Mouse (Mus musculus): Measurements from ENCODE around the gene Krt32. TPM values are rescaled to one million over a fixed set of nuclear protein-coding genes. Genes with fewer than 3 reads are reported as not detected.

Krt32 gene
- polyA plus RNA-seq, 1 experiment: not detected

DNA sequence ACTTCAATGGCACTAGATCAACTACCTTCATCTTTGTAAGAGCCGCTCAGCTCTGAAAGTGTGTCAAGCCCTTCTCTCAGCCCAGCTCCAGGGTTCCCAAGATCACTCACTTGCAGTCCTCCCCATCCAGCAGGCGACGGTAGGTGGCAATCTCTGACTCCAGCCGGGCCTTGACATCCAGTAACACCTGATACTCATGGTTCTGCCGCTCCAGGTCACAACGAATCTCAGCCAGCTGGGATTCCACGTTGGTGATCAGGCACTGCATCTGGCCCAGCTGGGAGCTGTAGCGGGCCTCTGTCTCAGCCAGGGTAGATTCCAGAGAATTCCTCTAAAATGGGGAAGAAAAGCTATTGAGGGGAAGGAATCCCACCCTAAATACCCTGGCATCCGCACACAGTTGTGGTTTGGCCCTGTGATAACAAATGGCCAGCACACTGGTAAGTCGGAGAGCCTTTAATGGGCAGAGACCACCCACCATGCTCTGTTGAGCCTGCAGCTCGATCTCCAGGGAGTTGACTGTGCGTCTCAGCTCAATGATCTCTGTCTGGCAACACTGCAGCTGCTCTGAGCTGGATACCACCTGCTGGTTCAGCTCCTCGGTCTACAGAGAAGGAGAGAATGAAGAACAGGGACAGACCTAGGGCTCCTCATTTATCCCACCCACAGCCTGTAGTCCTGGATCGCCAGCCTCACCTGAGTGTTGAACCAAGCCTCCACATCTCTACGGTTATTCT, 14.8 kb upstream of the Krt32 start:
- no peaks in the 10 kb centered on the region for H3K4me1 ChIP-seq (ENCODE audit: control insufficient read depth, insufficient read depth, low read length)
- TF ChIP-seq POLR2A (IDR thresholded peaks at IDR 0.05; ENCODE audit: borderline replicate concordance, low read depth, low read length): no peak
- no peak for TF ChIP-seq CTCF (IDR thresholded peaks at IDR 0.05; ENCODE audit: low read depth, low read length)
- H3K4me3 ChIP-seq (ENCODE audit: insufficient read depth, low read length): no peak overlapping the region

DNA sequence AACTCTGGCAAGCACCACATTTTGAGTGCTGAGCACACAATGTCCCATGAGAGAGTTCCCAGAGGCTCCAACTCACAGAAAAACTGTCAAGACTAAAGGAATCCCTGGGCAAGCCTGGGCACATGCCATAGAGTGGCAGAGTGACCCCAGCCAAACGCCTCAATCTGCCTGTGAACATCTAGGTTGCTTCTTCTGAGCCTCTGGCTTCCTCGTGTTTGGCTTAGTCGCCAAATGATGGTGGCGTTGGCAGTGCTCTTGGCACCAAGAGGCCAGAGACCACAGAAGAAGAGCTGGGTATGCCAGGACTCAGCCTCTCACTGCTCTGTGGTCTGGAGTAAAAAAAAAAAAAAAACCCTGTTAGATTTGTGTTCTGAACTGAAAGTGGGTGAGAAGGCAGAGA, 12.4 kb upstream of the Krt32 start:
- TF ChIP-seq POLR2A (IDR thresholded peaks at IDR 0.05; ENCODE audit: borderline replicate concordance, low read depth, low read length) (no peak), CTCF (IDR thresholded peaks at IDR 0.05; ENCODE audit: low read depth, low read length) (no peak)

More for the DNA sequence above, 14.8 kb upstream of the Krt32 start:
- H3K27ac ChIP-seq (ENCODE audit: insufficient read depth, low read depth, low read length): no peak overlapping the region

GRCm38 (mm10) chr11:100097819-100098218, 9.8 kb upstream of the Krt32 start:
- Histone ChIP-seq H3K4me3 (ENCODE audit: insufficient read depth, low read length) (no peak overlapping the region), H3K4me1 (ENCODE audit: control insufficient read depth, insufficient read depth, low read length) (no peaks in the 10 kb centered on the region), H3K27ac (ENCODE audit: insufficient read depth, low read depth, low read length) (no peak overlapping the region)
- TF ChIP-seq CTCF (IDR thresholded peaks at IDR 0.05; ENCODE audit: low read depth, low read length) (no peak), POLR2A (IDR thresholded peaks at IDR 0.05; ENCODE audit: borderline replicate concordance, low read depth, low read length) (no peak)

More for the DNA sequence above, 12.4 kb upstream of the Krt32 start:
- Histone ChIP-seq H3K4me1 (ENCODE audit: control insufficient read depth, insufficient read depth, low read length) (no peaks in the 10 kb centered on the region), H3K4me3 (ENCODE audit: insufficient read depth, low read length) (no peak overlapping the region), H3K27ac (ENCODE audit: insufficient read depth, low read depth, low read length) (no peak overlapping the region)

GRCm38 (mm10) chr11:100096141-100096540, 8.1 kb upstream of the Krt32 start, which contains the start of gene Krt35:
TSS of gene Krt35 (minus strand) at chr11:100096241.
- no peak within 1 kb of the TSS for H3K27ac ChIP-seq (ENCODE audit: insufficient read depth, low read depth, low read length)
- no peak within 1 kb of the TSS for H3K4me3 ChIP-seq (ENCODE audit: insufficient read depth, low read length)
- TF ChIP-seq POLR2A (IDR thresholded peaks at IDR 0.05; ENCODE audit: borderline replicate concordance, low read depth, low read length) (no peak), CTCF (IDR thresholded peaks at IDR 0.05; ENCODE audit: low read depth, low read length) (no peak)
- no peaks in the 10 kb centered on the region for H3K4me1 ChIP-seq (ENCODE audit: control insufficient read depth, insufficient read depth, low read length)

DNA sequence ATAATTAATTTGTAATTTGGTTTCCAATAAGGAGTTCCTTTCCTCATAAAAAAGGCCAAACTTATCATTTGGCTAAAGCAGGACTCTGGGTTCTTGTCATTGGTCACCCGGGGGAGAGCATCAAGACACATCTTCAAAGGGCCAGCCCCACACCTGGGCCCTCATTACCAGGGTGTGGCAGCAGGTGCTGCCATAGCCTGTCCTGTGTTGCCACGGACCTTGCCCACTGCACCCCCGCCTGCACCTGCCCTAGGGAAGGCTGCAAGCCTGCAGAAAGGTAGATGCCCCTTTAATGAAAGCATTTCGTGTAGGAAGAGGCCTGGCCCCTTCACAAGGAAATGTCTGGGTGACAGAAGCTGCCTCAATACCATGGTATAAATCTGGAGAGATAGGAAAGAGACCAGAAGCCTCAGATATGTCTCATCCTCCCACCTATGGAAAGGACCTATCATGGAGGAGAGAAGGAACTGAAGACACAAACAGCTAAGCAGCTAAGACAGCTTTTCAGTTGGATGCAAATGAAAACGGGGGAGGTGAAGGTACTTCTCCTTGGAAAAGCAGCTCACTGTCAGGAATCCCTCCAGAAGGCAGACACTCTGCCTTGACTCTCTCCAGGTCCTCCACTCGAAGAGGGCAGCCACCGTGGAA, 476 bp upstream of the Krt32 start:
- no peaks in the 10 kb centered on the region for H3K4me1 ChIP-seq (ENCODE audit: control insufficient read depth, insufficient read depth, low read length)
- no peak for TF ChIP-seq POLR2A (IDR thresholded peaks at IDR 0.05; ENCODE audit: borderline replicate concordance, low read depth, low read length)
- no peak for TF ChIP-seq CTCF (IDR thresholded peaks at IDR 0.05; ENCODE audit: low read depth, low read length)
- H3K4me3 ChIP-seq (ENCODE audit: insufficient read depth, low read length): no peak overlapping the region
- H3K27ac ChIP-seq (ENCODE audit: insufficient read depth, low read depth, low read length): no peak overlapping the region

- Histone ChIP-seq H3K27ac (ENCODE audit: insufficient read depth, low read depth, low read length) (no peak overlapping the region), H3K4me1 (ENCODE audit: control insufficient read depth, insufficient read depth, low read length) (no peaks in the 10 kb centered on the region), H3K4me3 (ENCODE audit: insufficient read depth, low read length) (no peak overlapping the region)
- TF ChIP-seq CTCF (IDR thresholded peaks at IDR 0.05; ENCODE audit: low read depth, low read length) (no peak), POLR2A (IDR thresholded peaks at IDR 0.05; ENCODE audit: borderline replicate concordance, low read depth, low read length) (no peak)
These were observed 14.2 kb downstream of the Krt32 start for GRCm38 (mm10) chr11:100073873-100074272.

GRCm38 (mm10) chr11:100067293-100068036, 20.6 kb downstream of the Krt32 start:
- TF ChIP-seq POLR2A (IDR thresholded peaks at IDR 0.05; ENCODE audit: borderline replicate concordance, low read depth, low read length) (no peak), CTCF (IDR thresholded peaks at IDR 0.05; ENCODE audit: low read depth, low read length) (no peak)
- Histone ChIP-seq H3K4me3 (ENCODE audit: insufficient read depth, low read length) (no peak overlapping the region), H3K27ac (ENCODE audit: insufficient read depth, low read depth, low read length) (no peak overlapping the region), H3K4me1 (ENCODE audit: control insufficient read depth, insufficient read depth, low read length) (no peaks in the 10 kb centered on the region)

- TF ChIP-seq POLR2A (IDR thresholded peaks at IDR 0.05; ENCODE audit: borderline replicate concordance, low read depth, low read length): no peak
- TF ChIP-seq CTCF (IDR thresholded peaks at IDR 0.05; ENCODE audit: low read depth, low read length): no peak
- Histone ChIP-seq H3K4me3 (ENCODE audit: insufficient read depth, low read length) (no peak overlapping the region), H3K4me1 (ENCODE audit: control insufficient read depth, insufficient read depth, low read length) (no peaks in the 10 kb centered on the region), H3K27ac (ENCODE audit: insufficient read depth, low read depth, low read length) (no peak overlapping the region)
These were observed 21.6 kb downstream of the Krt32 start for GRCm38 (mm10) chr11:100066236-100067010.

DNA sequence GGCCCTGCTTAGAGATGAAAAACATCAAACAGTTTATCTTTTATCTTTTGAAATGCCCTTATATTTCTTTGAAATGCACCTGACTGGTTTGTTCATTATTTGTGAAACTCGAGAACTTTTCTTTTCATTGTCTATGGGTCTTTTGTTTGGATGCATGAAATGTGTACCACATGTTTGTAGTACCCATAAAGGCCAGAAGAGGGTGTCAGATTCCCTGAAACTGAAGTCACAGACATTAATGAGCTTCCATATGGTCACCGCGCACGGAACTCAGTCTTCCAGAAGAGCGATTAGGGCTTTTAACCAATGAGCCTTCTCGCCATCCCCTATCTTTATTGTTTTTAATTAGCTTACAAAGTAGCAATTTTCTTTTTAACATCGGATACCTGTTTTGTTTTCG, 29.2 kb downstream of the Krt32 start:
- no peaks in the 10 kb centered on the region for H3K4me1 ChIP-seq (ENCODE audit: control insufficient read depth, insufficient read depth, low read length)

More for the DNA sequence above, 29.2 kb downstream of the Krt32 start:
- TF ChIP-seq CTCF (IDR thresholded peaks at IDR 0.05; ENCODE audit: low read depth, low read length) (no peak), POLR2A (IDR thresholded peaks at IDR 0.05; ENCODE audit: borderline replicate concordance, low read depth, low read length) (no peak)
- no peak overlapping the region for H3K4me3 ChIP-seq (ENCODE audit: insufficient read depth, low read length)
- no peak overlapping the region for H3K27ac ChIP-seq (ENCODE audit: insufficient read depth, low read depth, low read length)

Measured in bone marrow macrophage, adult 2 months (primary cell).